Mouse (Mus musculus): ENCODE measurements at regions not wholly inside any gene's neighbourhood (a gene's known extent, or its start where the extent isn't known, plus 50 kb on each side); places are given as distances from the start of the nearest gene placed in this dataset.

GRCm38 (mm10) chr2:40149186-40149585 is 922.9 kb upstream of the Ppp6c start:
- DNase-seq: no peak

- peak in 1 of 2 experiments; percentile 1 for DNase-seq
These were observed 901.4 kb upstream of the Ppp6c start for GRCm38 (mm10) chr2:40127615-40128014.

- no peak for DNase-seq
These were observed 892.9 kb upstream of the Ppp6c start for GRCm38 (mm10) chr2:40119176-40119575.

GRCm38 (mm10) chr2:40114435-40114834 is 888.2 kb upstream of the Ppp6c start:
- no peak for DNase-seq

Data from layer of hippocampus, postnatal 36 days (tissue).